Comparison of ENCODE assay signal across 11 mouse cellular contexts in genomic region chr6:93014534-93014933, GRCm38 (mm10).
DNase-seq lines count a peak whose midpoint lies in the region; ATAC-seq and TF ChIP-seq lines count a peak whose summit lies in the region.
"Had no signal": no experiment of that assay in that cellular context is flagged by ENCODE, and none has a peak within 500 bp of the region (broad histone marks: within the 10 kb centered on the region; RNA-seq: fewer than 3 reads in every experiment).

No protein-coding gene starts in this region.

- no peak for TF ChIP-seq EP300 in stomach, postnatal 0 days (optimal IDR thresholded peaks at IDR 0.05)

- H3K4me3 ChIP-seq in intestine, embryonic 16.5 days (ENCODE audit: low read length), result no peak overlapping the region
- no peak overlapping the region for H3K4me3 ChIP-seq in intestine, postnatal 0 days (ENCODE audit: low read depth, low read length)
- no peak overlapping the region for H3K4me3 ChIP-seq in lung, adult 2 months (replicated peaks; ENCODE audit: extremely low read depth, low read depth, low read length)
- no peak overlapping the region for H3K4me3 ChIP-seq in stomach, postnatal 0 days (ENCODE audit: low read depth, low read length)
- no peak overlapping the region for H3K4me3 ChIP-seq in forebrain, postnatal 0 days (ENCODE audit: low read depth, low read length)
- no peak overlapping the region for H3K4me3 ChIP-seq in forebrain, embryonic 13.5 days
- H3K4me3 ChIP-seq: heart, embryonic 15.5 days had no signal

- H3K9me3 ChIP-seq in intestine, embryonic 16.5 days (ENCODE audit: control insufficient read depth, low read length), result no peaks in the 10 kb centered on the region
- H3K9me3 ChIP-seq in intestine, postnatal 0 days (ENCODE audit: control insufficient read depth), result no peaks in the 10 kb centered on the region
- H3K9me3 ChIP-seq in stomach, postnatal 0 days (ENCODE audit: control insufficient read depth, low read length), result no peaks in the 10 kb centered on the region
- H3K9me3 ChIP-seq in forebrain, postnatal 0 days (ENCODE audit: low read length), result no peaks in the 10 kb centered on the region
- H3K9me3 ChIP-seq in forebrain, embryonic 13.5 days (replicated peaks), result no peaks in the 10 kb centered on the region
- H3K9me3 ChIP-seq: heart, embryonic 15.5 days had no signal

- H3K27ac ChIP-seq in intestine, embryonic 16.5 days (ENCODE audit: low read length), result no peak overlapping the region
- no peak overlapping the region for H3K27ac ChIP-seq in intestine, postnatal 0 days (ENCODE audit: low read depth, low read length)
- no peak overlapping the region for H3K27ac ChIP-seq in stomach, postnatal 0 days (replicated peaks)
- H3K27ac ChIP-seq in forebrain, postnatal 0 days (ENCODE audit: low read depth, low read length), result no peak overlapping the region
- no peak overlapping the region for H3K27ac ChIP-seq in forebrain, embryonic 13.5 days
- H3K27ac ChIP-seq: heart, embryonic 15.5 days had no signal

- H3K4me1 ChIP-seq in intestine, embryonic 16.5 days (ENCODE audit: control insufficient read depth, insufficient read depth, low read length), result no peaks in the 10 kb centered on the region
- H3K4me1 ChIP-seq in intestine, postnatal 0 days (replicated peaks; ENCODE audit: control insufficient read depth, insufficient read depth, low read length), result no peaks in the 10 kb centered on the region
- peaks cover 16% of the 10 kb centered on the region for H3K4me1 ChIP-seq in lung, adult 2 months (ENCODE audit: control insufficient read depth, insufficient read depth, low read length)
- 0 out of 2 replicates have a peak, but pooled peaks cover 4% of the 10 kb centered on the region for H3K4me1 ChIP-seq in stomach, postnatal 0 days (replicated peaks; ENCODE audit: control insufficient read depth, insufficient read depth)
- no peaks in the 10 kb centered on the region for H3K4me1 ChIP-seq in forebrain, postnatal 0 days (ENCODE audit: insufficient read depth)
- H3K4me1 ChIP-seq in forebrain, embryonic 13.5 days, result no peaks in the 10 kb centered on the region

- TF ChIP-seq POLR2A in lung, adult 2 months (IDR thresholded peaks at IDR 0.05; ENCODE audit: borderline replicate concordance, extremely low read depth, low read depth, low read length), result no peak

- no peak overlapping the region for H3K4me2 ChIP-seq in intestine, embryonic 16.5 days (ENCODE audit: low read depth, low read length)
- no peak overlapping the region for H3K4me2 ChIP-seq in intestine, postnatal 0 days (replicated peaks; ENCODE audit: low read depth)
- H3K4me2 ChIP-seq in stomach, postnatal 0 days (replicated peaks; ENCODE audit: low read depth), result no peak overlapping the region
- no peak overlapping the region for H3K4me2 ChIP-seq in forebrain, postnatal 0 days (ENCODE audit: low read depth)
- no peak overlapping the region for H3K4me2 ChIP-seq in forebrain, embryonic 13.5 days
- H3K4me2 ChIP-seq: heart, embryonic 15.5 days had no signal

- H3K36me3 ChIP-seq in intestine, embryonic 16.5 days (ENCODE audit: control insufficient read depth, insufficient read depth, low read length), result no peaks in the 10 kb centered on the region
- no peaks in the 10 kb centered on the region for H3K36me3 ChIP-seq in intestine, postnatal 0 days (ENCODE audit: control insufficient read depth, insufficient read depth)
- H3K36me3 ChIP-seq in stomach, postnatal 0 days (ENCODE audit: control insufficient read depth, insufficient read depth, low read length), result no peaks in the 10 kb centered on the region
- H3K36me3 ChIP-seq in forebrain, postnatal 0 days (ENCODE audit: insufficient read depth), result no peaks in the 10 kb centered on the region
- H3K36me3 ChIP-seq in forebrain, embryonic 13.5 days (ENCODE audit: poor library complexity, severe bottlenecking), result no peaks in the 10 kb centered on the region
- H3K36me3 ChIP-seq: heart, embryonic 15.5 days had no signal

- peak; percentile 31 for DNase-seq in kidney, postnatal 10 days
- DNase-seq in lung, adult 2 months, result peak; percentile 21
- peak; percentile 16 for DNase-seq in stomach, postnatal 0 days (ENCODE audit: low spot score)
- DNase-seq in forebrain, postnatal 0 days, result no peak
- no peak for DNase-seq in thymus, postnatal 4 days
- DNase-seq: cerebellum, postnatal 25 days; thymus, postnatal 25 days had no signal

- TF ChIP-seq CTCF in intestine, postnatal 0 days (IDR thresholded peaks at IDR 0.05; ENCODE audit: low read depth), result no peak
- TF ChIP-seq CTCF in lung, adult 2 months (IDR thresholded peaks at IDR 0.05; ENCODE audit: insufficient read depth, low read length), result no peak
- no peak for TF ChIP-seq CTCF in stomach, postnatal 0 days (IDR thresholded peaks at IDR 0.05; ENCODE audit: low read depth)
- no peak for TF ChIP-seq CTCF in forebrain, postnatal 0 days (IDR thresholded peaks at IDR 0.05; ENCODE audit: low read depth)

- H3K27me3 ChIP-seq in intestine, embryonic 16.5 days (replicated peaks; ENCODE audit: control insufficient read depth, insufficient read depth, low read length), result no peaks in the 10 kb centered on the region
- H3K27me3 ChIP-seq in intestine, postnatal 0 days (replicated peaks; ENCODE audit: control insufficient read depth, insufficient read depth, low read length), result no peaks in the 10 kb centered on the region
- no peaks in the 10 kb centered on the region for H3K27me3 ChIP-seq in stomach, postnatal 0 days (ENCODE audit: control insufficient read depth, insufficient read depth, low read length)
- H3K27me3 ChIP-seq in forebrain, postnatal 0 days (ENCODE audit: insufficient read depth, low read length), result no peaks in the 10 kb centered on the region
- H3K27me3 ChIP-seq in forebrain, embryonic 13.5 days, result no peaks in the 10 kb centered on the region
- H3K27me3 ChIP-seq: heart, embryonic 15.5 days had no signal

- no peak overlapping the region for H3K9ac ChIP-seq in intestine, embryonic 16.5 days (ENCODE audit: low read depth, low read length)
- H3K9ac ChIP-seq in intestine, postnatal 0 days (ENCODE audit: low read depth, low read length), result no peak overlapping the region
- H3K9ac ChIP-seq in stomach, postnatal 0 days (ENCODE audit: low read length), result no peak overlapping the region
- H3K9ac ChIP-seq in forebrain, postnatal 0 days, result no peak overlapping the region
- H3K9ac ChIP-seq in forebrain, embryonic 13.5 days, result no peak overlapping the region
- H3K9ac ChIP-seq: heart, embryonic 15.5 days had no signal

- WGBS in intestine, embryonic 16.5 days, result 86% methylated on average over 1 of the region's 1 CpGs
- 91% methylated on average over 1 of the region's 1 CpGs for WGBS in intestine, postnatal 0 days
- 70% methylated on average over 1 of the region's 1 CpGs for WGBS in lung, adult 2 months
- 68% methylated on average over 1 of the region's 1 CpGs for WGBS in stomach, postnatal 0 days
- 86% methylated on average over 1 of the region's 1 CpGs for WGBS in forebrain, postnatal 0 days
- 86% methylated on average over 1 of the region's 1 CpGs for WGBS in forebrain, embryonic 13.5 days

- peak; percentile 60; the same call in 1 of the 2 replicates for ATAC-seq in intestine, embryonic 16.5 days
- ATAC-seq in intestine, postnatal 0 days, result no peak
- 0 out of 2 replicates have a peak, but pooled peaks have one; percentile 32 for ATAC-seq in stomach, postnatal 0 days (ENCODE audit: low FRiP score, low TSS enrichment)
- ATAC-seq in forebrain, postnatal 0 days, result no peak
- no peak for ATAC-seq in forebrain, embryonic 13.5 days

Comparison
In these comparisons a context has a peak if more than half of its experiments do, and no peak if none do; other contexts are left out.
1. ATAC-seq: peak in intestine, embryonic 16.5 days (single experiment) and stomach, postnatal 0 days (single experiment); none in intestine, postnatal 0 days (single experiment), forebrain, postnatal 0 days (single experiment) and forebrain, embryonic 13.5 days (single experiment).
2. DNase-seq: peak in kidney, postnatal 10 days (single experiment), lung, adult 2 months (single experiment) and stomach, postnatal 0 days (single experiment); none in forebrain, postnatal 0 days (single experiment) and thymus, postnatal 4 days (single experiment).